Mouse (Mus musculus): ENCODE measurements around the gene Zfyve9. TPM values are rescaled to one million over a fixed set of nuclear protein-coding genes. Genes with fewer than 3 reads are reported as not detected.
A peak's percentile ranks its signal among the peaks of the same experiment; 100 is the strongest.

Zfyve9 gene
- 4.0 and 4.7 TPM in 2 replicates for polyA plus RNA-seq (2015; fragmentation: Nextera tagmentation; extraction: Ambion mirVana)

DNA sequence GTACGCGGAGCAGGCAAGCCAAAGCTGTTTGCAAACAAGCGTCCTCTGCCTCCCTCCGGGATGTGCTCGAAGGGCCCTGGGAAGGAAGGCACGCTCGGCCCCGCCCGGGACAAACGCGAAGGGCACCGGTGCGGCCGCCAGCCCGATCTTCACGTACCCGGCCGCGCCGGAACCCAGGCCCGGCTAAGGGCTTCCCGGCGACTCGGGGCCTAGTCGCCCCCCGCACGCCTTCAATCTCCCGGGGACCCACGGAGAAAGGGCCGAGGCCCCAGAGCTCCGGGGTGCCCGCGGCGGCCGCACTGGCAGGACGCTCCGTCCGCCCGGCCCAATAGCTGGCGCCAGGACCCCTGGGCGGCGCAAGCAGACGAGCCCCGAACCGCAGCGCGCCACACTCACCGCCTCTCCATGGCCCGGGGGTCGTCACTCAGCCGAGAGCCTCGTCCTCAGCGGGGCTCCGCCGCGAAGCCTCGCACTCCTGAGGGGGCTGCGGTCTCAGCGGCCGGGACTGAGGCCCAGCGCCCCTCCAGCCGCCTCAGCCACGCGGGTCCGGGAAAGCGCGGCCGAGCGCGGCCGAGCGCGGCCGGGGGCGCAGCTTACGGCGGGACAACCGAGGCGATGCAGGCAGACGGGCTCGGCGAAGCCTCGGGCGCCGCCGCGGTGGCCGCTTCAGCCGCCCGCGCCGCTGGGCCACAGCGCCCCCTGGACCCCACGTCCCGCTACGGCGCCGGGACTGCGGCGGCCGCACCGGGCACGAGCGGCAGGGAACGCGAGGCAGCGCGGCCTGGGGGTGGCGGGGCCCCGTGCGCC lies at the start of gene Zfyve9:
Gene Zfyve9 (minus strand): TSS at position 742 of the 807 bp plus-strand sequence.
- Histone ChIP-seq H3K4me2 (replicated peaks; ENCODE audit: low read depth, low read length) (peak within 1 kb of the TSS; percentile 90), H3K9ac (replicated peaks; ENCODE audit: low read depth) (peak within 1 kb of the TSS; percentile 96), H3K27me3 (replicated peaks; ENCODE audit: insufficient read depth, low read length) (no peaks in the 10 kb centered on the region), H3K9me3 (ENCODE audit: low read length) (no peaks in the 10 kb centered on the region), H3K27ac (ENCODE audit: low read length) (peak within 1 kb of the TSS; percentile 97), H3K4me1 (ENCODE audit: insufficient read depth, low read depth, low read length) (no peaks in the 10 kb centered on the region; the same call in 1 of the 2 replicates), H3K4me3 (ENCODE audit: low read depth, low read length) (peak within 1 kb of the TSS; percentile 94), H3K36me3 (ENCODE audit: insufficient read depth, low read length) (no peaks in the 10 kb centered on the region)
- DNase-seq (ENCODE audit: low spot score): peak; percentile 89
- WGBS: 2% methylated on average over 71 of the region's 111 CpGs
- TF ChIP-seq EP300 (IDR thresholded peaks at IDR 0.05) (no peak), CTCF (IDR thresholded peaks at IDR 0.05) (peak; percentile 60)
- ATAC-seq: peak; percentile 95

DNA sequence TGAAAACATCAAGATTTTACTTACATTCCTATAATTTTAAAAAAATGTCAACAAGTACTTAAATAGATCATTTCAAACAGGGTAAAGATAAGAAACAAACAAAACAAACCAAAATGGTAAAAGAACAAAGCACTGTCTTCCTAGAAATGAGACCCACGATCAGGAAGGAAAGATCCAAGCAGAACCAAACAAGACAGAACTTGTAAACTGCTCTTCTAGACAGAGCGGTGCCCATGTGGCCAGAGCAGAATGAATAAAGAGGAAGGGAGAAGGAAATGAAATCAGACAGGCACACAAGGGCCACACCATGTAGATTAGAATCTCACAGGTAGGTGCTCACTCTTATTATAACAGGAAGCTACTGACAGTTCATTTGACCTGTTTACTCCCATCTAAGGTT lies 46.0 kb upstream of the Zfyve9 start:
- WGBS: 66% methylated on average over 2 of the region's 2 CpGs
- no peak overlapping the region for H3K27ac ChIP-seq (ENCODE audit: low read length)
- H3K9ac ChIP-seq (replicated peaks; ENCODE audit: low read depth): no peak overlapping the region
- DNase-seq (ENCODE audit: low spot score) (no peak), ATAC-seq (no peak)
- H3K4me1 ChIP-seq (ENCODE audit: insufficient read depth, low read depth, low read length): peaks cover 1% of the 10 kb centered on the region; the same call in 1 of the 2 replicates
- H3K36me3 ChIP-seq (ENCODE audit: insufficient read depth, low read length): no peaks in the 10 kb centered on the region; the same call in 1 of the 2 replicates
- no peak overlapping the region for H3K4me2 ChIP-seq (replicated peaks; ENCODE audit: low read depth, low read length)
- H3K27me3 ChIP-seq (replicated peaks; ENCODE audit: insufficient read depth, low read length): no peaks in the 10 kb centered on the region
- H3K4me3 ChIP-seq (ENCODE audit: low read depth, low read length): no peak overlapping the region
- TF ChIP-seq EP300 (IDR thresholded peaks at IDR 0.05) (no peak), CTCF (IDR thresholded peaks at IDR 0.05) (no peak)
- H3K9me3 ChIP-seq (ENCODE audit: low read length): no peaks in the 10 kb centered on the region

- no peak overlapping the region for H3K9ac ChIP-seq (replicated peaks; ENCODE audit: low read depth)
- no peaks in the 10 kb centered on the region for H3K27me3 ChIP-seq (replicated peaks; ENCODE audit: insufficient read depth, low read length)
- 54% methylated on average over 1 of the region's 1 CpGs for WGBS
- H3K9me3 ChIP-seq (ENCODE audit: low read length): no peaks in the 10 kb centered on the region
- H3K4me2 ChIP-seq (replicated peaks; ENCODE audit: low read depth, low read length): no peak overlapping the region
- H3K27ac ChIP-seq (ENCODE audit: low read length): peak overlapping the region; percentile 59
- no peak overlapping the region for H3K4me3 ChIP-seq (ENCODE audit: low read depth, low read length)
- ATAC-seq (no peak), DNase-seq (ENCODE audit: low spot score) (no peak)
- no peaks in the 10 kb centered on the region for H3K4me1 ChIP-seq (ENCODE audit: insufficient read depth, low read depth, low read length)
- TF ChIP-seq CTCF (IDR thresholded peaks at IDR 0.05) (no peak), EP300 (IDR thresholded peaks at IDR 0.05) (no peak)
- H3K36me3 ChIP-seq (ENCODE audit: insufficient read depth, low read length): no peaks in the 10 kb centered on the region; the same call in 1 of the 2 replicates
These were observed 45.5 kb upstream of the Zfyve9 start for GRCm38 (mm10) chr4:108826096-108826495.

DNA sequence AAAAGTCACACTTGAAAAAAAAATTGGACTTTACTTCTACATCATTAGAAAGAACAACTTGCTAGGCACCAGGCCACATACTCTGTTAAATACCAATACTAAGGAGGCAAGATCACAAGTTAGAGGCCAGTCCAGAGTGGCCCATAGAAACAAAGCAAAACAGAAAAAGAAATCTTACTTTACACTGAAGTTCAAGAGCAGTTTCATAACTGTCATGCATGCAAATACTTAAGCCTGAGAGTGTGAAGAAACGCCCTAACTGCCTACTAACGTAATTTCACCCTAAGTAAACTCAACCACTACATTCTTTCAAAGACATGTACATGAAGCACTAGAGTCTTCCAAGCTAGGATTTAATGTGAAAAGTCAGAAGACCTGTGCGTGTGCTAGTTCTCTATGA lies 45.1 kb upstream of the Zfyve9 start:
- H3K36me3 ChIP-seq (ENCODE audit: insufficient read depth, low read length): no peaks in the 10 kb centered on the region; the same call in 1 of the 2 replicates
- H3K4me1 ChIP-seq (ENCODE audit: insufficient read depth, low read depth, low read length): no peaks in the 10 kb centered on the region
- no peak overlapping the region for H3K4me3 ChIP-seq (ENCODE audit: low read depth, low read length)
- H3K9ac ChIP-seq (replicated peaks; ENCODE audit: low read depth): no peak overlapping the region
- 0 out of 2 replicates have a peak overlapping the region, but pooled peaks have one; percentile 59 for H3K27ac ChIP-seq (ENCODE audit: low read length)
- ATAC-seq: peak; percentile 89
- H3K27me3 ChIP-seq (replicated peaks; ENCODE audit: insufficient read depth, low read length): no peaks in the 10 kb centered on the region
- TF ChIP-seq EP300 (IDR thresholded peaks at IDR 0.05) (peak; percentile 50; the same call in 1 of the 2 replicates), CTCF (IDR thresholded peaks at IDR 0.05) (no peak)
- 70% methylated on average over 3 of the region's 3 CpGs for WGBS
- DNase-seq (ENCODE audit: low spot score): peak; percentile 83
- H3K9me3 ChIP-seq (ENCODE audit: low read length): no peaks in the 10 kb centered on the region
- H3K4me2 ChIP-seq (replicated peaks; ENCODE audit: low read depth, low read length): no peak overlapping the region

- no peak overlapping the region for H3K9ac ChIP-seq (replicated peaks; ENCODE audit: low read depth)
- no peak for TF ChIP-seq CTCF (IDR thresholded peaks at IDR 0.05)
- no peak for TF ChIP-seq EP300 (IDR thresholded peaks at IDR 0.05)
- no peaks in the 10 kb centered on the region for H3K36me3 ChIP-seq (ENCODE audit: insufficient read depth, low read length)
- no peak overlapping the region for H3K4me2 ChIP-seq (replicated peaks; ENCODE audit: low read depth, low read length)
- H3K27ac ChIP-seq (ENCODE audit: low read length): no peak overlapping the region
- no peaks in the 10 kb centered on the region for H3K4me1 ChIP-seq (ENCODE audit: insufficient read depth, low read depth, low read length)
- no peak for DNase-seq (ENCODE audit: low spot score)
- no peak for ATAC-seq
- H3K9me3 ChIP-seq (ENCODE audit: low read length): no peaks in the 10 kb centered on the region
- H3K27me3 ChIP-seq (replicated peaks; ENCODE audit: insufficient read depth, low read length): no peaks in the 10 kb centered on the region
- 71% methylated on average over 6 of the region's 6 CpGs for WGBS
- H3K4me3 ChIP-seq (ENCODE audit: low read depth, low read length): no peak overlapping the region
These were observed 31.0 kb upstream of the Zfyve9 start for GRCm38 (mm10) chr4:108811550-108811949.

DNA sequence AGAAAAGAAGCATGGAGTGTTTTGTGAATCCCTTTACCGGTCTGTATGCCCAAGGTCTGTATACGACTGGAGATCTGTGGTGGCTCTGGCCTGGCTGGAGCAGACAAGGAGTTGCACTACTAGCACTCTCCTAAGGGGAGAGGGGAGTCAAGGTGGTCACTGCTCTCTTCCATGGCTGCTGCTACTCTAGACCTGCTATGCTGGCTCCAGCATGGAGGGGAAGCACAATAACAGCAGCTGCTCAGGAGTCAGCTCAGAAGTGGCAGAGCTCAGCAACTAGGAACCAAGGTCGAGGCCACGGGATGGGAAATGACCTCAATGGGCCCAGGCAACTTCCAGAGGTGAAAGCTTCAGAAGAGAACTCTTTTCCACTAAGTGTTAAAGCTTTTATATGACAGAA lies 30.5 kb upstream of the Zfyve9 start:
- no peak for DNase-seq (ENCODE audit: low spot score)
- H3K27ac ChIP-seq (ENCODE audit: low read length): no peak overlapping the region
- WGBS: 58% methylated on average over 4 of the region's 4 CpGs

More for the DNA sequence above, 30.5 kb upstream of the Zfyve9 start:
- Histone ChIP-seq H3K9ac (replicated peaks; ENCODE audit: low read depth) (no peak overlapping the region), H3K4me2 (replicated peaks; ENCODE audit: low read depth, low read length) (no peak overlapping the region), H3K9me3 (ENCODE audit: low read length) (no peaks in the 10 kb centered on the region), H3K27me3 (replicated peaks; ENCODE audit: insufficient read depth, low read length) (no peaks in the 10 kb centered on the region), H3K36me3 (ENCODE audit: insufficient read depth, low read length) (no peaks in the 10 kb centered on the region), H3K4me1 (ENCODE audit: insufficient read depth, low read depth, low read length) (no peaks in the 10 kb centered on the region), H3K4me3 (ENCODE audit: low read depth, low read length) (no peak overlapping the region)
- no peak for TF ChIP-seq EP300 (IDR thresholded peaks at IDR 0.05)
- no peak for TF ChIP-seq CTCF (IDR thresholded peaks at IDR 0.05)
- ATAC-seq: no peak
